Mouse (Mus musculus): ENCODE measurements around the gene Olfr553. TPM values are rescaled to one million over a fixed set of nuclear protein-coding genes. Genes with fewer than 3 reads are reported as not detected.
"Not testable (repeated sequence)": the region's sequence is repeated elsewhere in the genome, so short reads cannot be mapped to it uniquely, and the experiment has no call there.

Olfr553 gene
- not detected for polyA plus RNA-seq (2017; shearing (Covaris generic))

- ATAC-seq = no peak
Observed at GRCm38 (mm10) chr7:102618118-102618517, at the start of gene Olfr553. Gene Olfr553, minus strand, starts transcription at chr7:102618218.

GRCm38 (mm10) chr7:102665378-102665777 lies 47.4 kb upstream of the Olfr553 start:
- no peak for ATAC-seq

GRCm38 (mm10) chr7:102664599-102664998 lies 46.6 kb upstream of the Olfr553 start, which contains the start of gene Olfr556:
Gene Olfr556, plus strand, starts transcription at chr7:102664899.
- no peak for ATAC-seq

GRCm38 (mm10) chr7:102658523-102658922 lies 40.5 kb upstream of the Olfr553 start, which contains the start of gene Olfr555:
Gene Olfr555, plus strand, starts transcription at chr7:102658823.
- ATAC-seq = no peak

GRCm38 (mm10) chr7:102644945-102645344 lies 26.9 kb upstream of the Olfr553 start:
- ATAC-seq = not testable (repeated sequence)

GRCm38 (mm10) chr7:102638132-102638531 lies 20.1 kb upstream of the Olfr553 start, which contains the start of gene Olfr554:
Gene Olfr554, plus strand, starts transcription at chr7:102638432.
- ATAC-seq = no peak

GRCm38 (mm10) chr7:102636665-102637064 lies 18.6 kb upstream of the Olfr553 start:
- no peak for ATAC-seq

GRCm38 (mm10) chr7:102620368-102620767 lies 2.4 kb upstream of the Olfr553 start:
- not testable (repeated sequence) for ATAC-seq

- no peak for ATAC-seq
Observed at GRCm38 (mm10) chr7:102619608-102620007, 1.6 kb upstream of the Olfr553 start.

GRCm38 (mm10) chr7:102597378-102598031 lies 20.5 kb downstream of the Olfr553 start, which contains the start of gene Olfr552:
Gene Olfr552, plus strand, starts transcription at chr7:102597770.
- no peak for ATAC-seq

GRCm38 (mm10) chr7:102591786-102592185 lies 26.2 kb downstream of the Olfr553 start, which contains the start of gene Olfr551:
Gene Olfr551, minus strand, starts transcription at chr7:102591886.
- ATAC-seq = no peak

GRCm38 (mm10) chr7:102575998-102576397 lies 42.0 kb downstream of the Olfr553 start:
- no peak for ATAC-seq

- ATAC-seq = no peak
Observed at GRCm38 (mm10) chr7:102573174-102573830, 44.7 kb downstream of the Olfr553 start.

GRCm38 (mm10) chr7:102571142-102571541 lies 46.9 kb downstream of the Olfr553 start, which contains the start of gene Olfr550:
Gene Olfr550, plus strand, starts transcription at chr7:102571442.
- no peak for ATAC-seq

GRCm38 (mm10) chr7:102566219-102566618 lies 51.8 kb downstream of the Olfr553 start:
- ATAC-seq = no peak

GRCm38 (mm10) chr7:102564999-102565997 lies 52.7 kb downstream of the Olfr553 start, which contains the start of gene Trim21:
Gene Trim21, minus strand, starts transcription at chr7:102565486.
- ATAC-seq = peak; percentile 100

Other genes with a start within 250 kb of the Olfr553 start
- 10 to 100 TPM; 82.6 to 87.8 TPM for gene Rrm1, start 176.5 kb downstream of the Olfr553 start, polyA plus RNA-seq (2017; shearing (Covaris generic))
- under 1 TPM in 1 of 2 experiments, not detected in 1; 0.29 TPM for gene Olfr543, start 136.5 kb downstream of the Olfr553 start, polyA plus RNA-seq (2017; shearing (Covaris generic))
- under 1 TPM in 1 of 2 experiments, not detected in 1; 0.17 TPM for gene Olfr544, start 129.9 kb downstream of the Olfr553 start, polyA plus RNA-seq (2017; shearing (Covaris generic))
- gene Olfr545, start 118.6 kb downstream of the Olfr553 start, polyA plus RNA-seq (2017; shearing (Covaris generic)) = not detected
- gene Olfr547, start 83.5 kb downstream of the Olfr553 start, polyA plus RNA-seq (2017; shearing (Covaris generic)) = not detected
- gene Olfr548-ps1, start 77.3 kb downstream of the Olfr553 start, polyA plus RNA-seq (2017; shearing (Covaris generic)) = not detected
- gene Olfr549, start 68.3 kb downstream of the Olfr553 start, polyA plus RNA-seq (2017; shearing (Covaris generic)) = not detected
- gene Trim21, start 52.7 kb downstream of the Olfr553 start, polyA plus RNA-seq (2017; shearing (Covaris generic)) = 10 to 100 TPM in 1 of 2 experiments, 1 to 10 TPM in 1; 9.7 to 10.3 TPM
- under 1 TPM in 1 of 2 experiments, not detected in 1; 0.11 TPM for gene Olfr550, start 46.8 kb downstream of the Olfr553 start, polyA plus RNA-seq (2017; shearing (Covaris generic))
- under 1 TPM in 1 of 2 experiments, not detected in 1; 0.08 TPM for gene Olfr551, start 26.3 kb downstream of the Olfr553 start, polyA plus RNA-seq (2017; shearing (Covaris generic))
- gene Olfr552, start 20.4 kb downstream of the Olfr553 start, polyA plus RNA-seq (2017; shearing (Covaris generic)) = not detected
- gene Olfr554, start 20.2 kb upstream of the Olfr553 start, polyA plus RNA-seq (2017; shearing (Covaris generic)) = not detected
- not detected for gene Olfr555, start 40.6 kb upstream of the Olfr553 start, polyA plus RNA-seq (2017; shearing (Covaris generic))
- gene Olfr556, start 46.7 kb upstream of the Olfr553 start, polyA plus RNA-seq (2017; shearing (Covaris generic)) = under 1 TPM in 1 of 2 experiments, not detected in 1; 0.12 TPM
- 1 to 10 TPM; 9.2 to 9.3 TPM for gene Trim68, start 69.1 kb upstream of the Olfr553 start, polyA plus RNA-seq (2017; shearing (Covaris generic))
- not detected for gene Olfr557, start 77.7 kb upstream of the Olfr553 start, polyA plus RNA-seq (2017; shearing (Covaris generic))
- gene Olfr558, start 84.0 kb upstream of the Olfr553 start, polyA plus RNA-seq (2017; shearing (Covaris generic)) = not detected
- gene Olfr33, start 100.9 kb upstream of the Olfr553 start, polyA plus RNA-seq (2017; shearing (Covaris generic)) = not detected
- not detected for gene Olfr559, start 109.3 kb upstream of the Olfr553 start, polyA plus RNA-seq (2017; shearing (Covaris generic))
- not detected for gene Olfr560, start 141.1 kb upstream of the Olfr553 start, polyA plus RNA-seq (2017; shearing (Covaris generic))
- not detected for gene Olfr78, start 141.3 kb upstream of the Olfr553 start, polyA plus RNA-seq (2017; shearing (Covaris generic))
- not detected for gene Olfr561, start 153.0 kb upstream of the Olfr553 start, polyA plus RNA-seq (2017; shearing (Covaris generic))
- not detected for gene Olfr564, start 185.3 kb upstream of the Olfr553 start, polyA plus RNA-seq (2017; shearing (Covaris generic))
- gene Olfr566, start 240.5 kb upstream of the Olfr553 start, polyA plus RNA-seq (2017; shearing (Covaris generic)) = under 1 TPM in 1 of 2 experiments, not detected in 1; 0.16 TPM

Data from activated CD4-positive, CD25-positive, alpha-beta regulatory T cell, adult 4 months (primary cell).